Mouse (Mus musculus) v-Abl transformed pro-B cells (cell line): ENCODE results near the gene Notch1.

Experiments
- in situ Hi-C, 2 experiments: fragments of 400-800 bp; cut with MboI; formaldehyde crosslinking; loops; one replicate each; pipeline ENCODE4 v1.15.1; 2025; ENCODE audit not compliant: unreplicated experiment in 2 of 2

Gene Notch1

DNA sequence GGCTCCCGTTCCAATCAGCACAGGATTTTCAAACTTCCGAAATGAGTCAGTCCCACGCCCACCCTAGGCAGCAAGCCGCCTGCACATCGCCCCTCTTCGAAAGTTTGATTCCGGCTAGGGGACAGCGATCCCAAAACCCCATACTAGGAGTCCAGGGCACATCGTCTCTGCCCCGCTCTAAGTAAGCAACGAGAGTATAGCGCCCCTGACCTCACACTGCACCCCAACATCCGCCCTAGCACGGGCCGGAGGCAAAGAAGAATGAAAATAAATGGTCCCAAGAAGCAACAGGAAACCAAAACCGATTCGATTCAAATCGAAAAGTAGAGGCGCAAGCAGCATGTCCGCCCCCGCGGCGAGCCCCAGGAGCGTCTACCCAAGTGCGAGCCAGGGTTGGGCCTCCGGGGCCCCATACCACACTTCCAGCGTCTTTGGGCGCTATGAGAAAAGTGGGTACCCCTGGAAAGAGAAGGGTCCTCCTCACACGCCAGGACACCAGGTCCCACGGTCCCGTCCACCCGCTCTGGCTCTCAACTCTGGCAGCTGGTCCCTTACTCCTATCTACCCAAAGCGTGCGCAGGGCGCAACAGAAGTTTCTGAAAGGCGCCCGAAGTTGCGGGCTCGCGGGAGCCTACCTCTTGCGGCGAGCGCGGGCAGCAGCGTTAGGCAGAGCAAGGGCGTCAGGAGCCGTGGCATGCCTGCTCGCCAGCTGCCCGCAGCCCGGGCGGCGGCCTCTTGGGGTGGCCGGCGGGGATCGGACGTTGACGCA, 13.4 kb downstream of the Notch1 start:
- in situ Hi-C loops: no loop called here

DNA sequence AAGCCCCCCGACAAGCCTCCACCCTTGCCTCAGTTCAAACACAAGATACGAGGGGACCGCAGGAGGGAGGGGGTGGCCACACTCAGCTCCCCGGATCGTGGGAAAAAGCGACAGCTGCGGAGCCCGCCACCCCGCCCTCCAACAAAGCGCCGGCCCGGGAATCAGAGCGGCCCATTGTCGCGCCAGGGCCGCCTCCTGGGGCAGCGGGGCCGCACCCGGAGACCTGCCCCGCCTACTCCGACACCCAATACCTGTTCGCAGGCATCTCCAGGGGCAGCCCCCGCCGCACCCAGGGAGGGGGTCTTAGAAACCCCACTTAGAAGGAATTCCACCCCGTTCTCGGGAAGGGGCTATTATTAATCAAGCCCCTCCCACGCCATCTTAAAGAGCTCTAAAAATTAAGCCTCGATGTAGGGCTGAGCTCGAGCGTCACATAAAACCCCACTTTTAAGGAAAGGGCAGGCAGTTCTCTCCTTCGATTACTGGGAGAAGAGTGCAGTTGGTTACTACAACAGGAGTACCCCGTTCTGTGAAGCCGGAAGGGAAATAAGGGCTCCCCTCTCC, 14.1 kb downstream of the Notch1 start:
- in situ Hi-C loops: no loop called here

DNA sequence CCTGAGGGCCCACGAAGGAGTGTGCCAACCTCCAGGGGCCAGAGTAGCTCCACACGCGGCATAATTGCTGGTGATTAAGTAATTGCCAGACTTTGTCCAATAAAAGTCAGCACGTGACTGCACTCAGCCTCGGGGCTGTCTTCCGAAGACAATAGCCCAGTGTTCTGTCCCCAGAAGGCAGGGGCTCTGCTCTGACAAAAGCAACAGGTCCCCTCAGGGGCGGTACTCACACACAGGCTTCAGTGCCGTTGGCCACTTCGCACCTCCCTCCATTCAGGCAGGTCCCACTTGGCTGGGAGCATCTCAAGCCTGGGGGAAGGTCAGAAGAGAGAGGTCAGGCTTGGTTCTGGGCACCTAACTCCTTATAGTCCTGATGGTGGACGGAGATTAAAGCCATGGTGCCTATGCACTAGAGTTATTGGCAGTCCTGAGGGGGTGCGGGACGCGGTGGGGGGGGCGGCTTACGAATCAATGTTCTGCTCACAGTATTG, 14.8 kb downstream of the Notch1 start:
- in situ Hi-C loops: no loop called here

DNA sequence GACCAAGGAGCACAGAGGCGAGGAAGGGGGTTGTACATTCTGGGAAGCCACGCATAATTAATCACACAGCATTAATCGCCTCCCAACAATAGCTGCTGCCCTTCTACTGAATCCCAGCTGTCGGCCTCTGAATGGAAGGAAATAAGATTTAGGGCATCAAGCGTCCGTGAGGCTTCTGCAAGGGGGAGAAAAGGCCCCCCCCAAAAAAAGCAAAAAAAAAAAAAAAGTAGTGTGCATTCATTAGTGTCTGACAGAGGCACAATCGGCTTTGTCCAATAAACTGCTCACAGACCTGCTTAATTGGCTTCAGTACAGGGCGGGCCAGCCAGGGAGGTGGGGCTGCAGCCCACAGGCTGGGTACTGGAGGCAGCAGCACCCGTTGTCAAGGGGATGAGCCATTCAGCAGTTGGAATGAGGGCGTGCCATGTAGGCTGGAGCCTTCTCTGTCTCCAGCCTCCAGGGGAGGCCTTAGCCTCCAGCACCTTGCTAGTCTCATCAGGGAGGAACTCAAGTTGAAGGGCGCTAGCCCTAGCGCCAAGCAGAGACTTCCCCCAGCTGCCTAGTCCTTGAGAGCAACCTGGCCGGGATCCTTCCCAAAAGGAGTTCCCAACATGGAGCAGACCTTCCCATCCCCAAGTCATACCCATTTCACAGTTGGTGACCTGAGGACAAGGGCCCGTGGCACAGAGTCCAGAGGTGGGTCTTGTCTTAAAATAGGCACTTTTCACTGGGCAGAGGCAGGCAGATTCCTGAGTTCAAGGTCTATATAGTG, 15.7 kb downstream of the Notch1 start:
- in situ Hi-C loops: no loop called here

DNA sequence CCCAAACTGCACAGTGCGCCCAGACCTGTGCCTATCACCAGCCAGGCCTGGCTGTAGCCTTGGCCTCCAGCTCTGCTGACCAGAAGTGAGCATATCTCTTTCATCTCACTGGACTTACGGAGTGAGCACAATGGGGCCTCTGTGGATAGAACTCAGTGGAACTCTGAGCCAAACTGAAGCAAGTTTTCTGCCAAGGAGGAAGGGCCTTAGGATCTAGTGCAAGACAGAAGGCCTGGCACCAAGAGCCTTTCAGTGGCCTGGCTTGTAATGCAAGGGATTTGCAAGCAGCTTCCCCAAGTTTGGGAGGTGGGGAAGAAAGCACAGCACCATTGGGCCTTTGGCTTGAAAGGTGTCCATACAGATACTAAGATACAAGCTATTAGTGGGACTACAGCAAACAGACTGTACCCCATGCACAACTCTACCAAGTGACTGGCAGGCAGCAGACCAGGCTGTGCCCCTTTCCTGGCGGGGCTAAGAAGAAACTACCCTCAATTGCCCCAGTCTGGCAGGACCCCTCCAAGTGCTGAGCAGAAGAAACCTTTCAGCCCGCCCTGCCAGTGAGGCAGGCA, 16.4 kb downstream of the Notch1 start:
- in situ Hi-C loops: no loop called here

DNA sequence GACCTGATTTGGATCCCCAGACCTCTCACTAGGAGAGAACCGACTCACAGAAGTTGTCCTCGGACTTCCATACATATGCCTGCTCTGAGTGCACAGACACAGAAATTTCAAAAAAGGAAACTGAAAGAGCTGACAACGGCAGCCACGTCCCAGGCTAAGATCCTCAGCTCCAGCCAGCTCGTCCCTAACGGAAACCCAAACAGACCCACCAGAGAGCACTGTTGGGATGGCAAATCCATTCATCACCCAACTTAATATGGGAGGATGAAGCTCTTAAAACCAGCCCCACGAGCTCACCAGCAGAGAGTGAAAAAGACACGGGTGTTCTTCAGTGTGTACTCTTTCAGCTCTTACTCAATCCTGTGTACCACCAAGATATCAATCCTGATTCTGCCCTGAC, 17.8 kb downstream of the Notch1 start:
- in situ Hi-C loops: loop anchor here in 1 of 2 experiments (5.0 kb wide), 1 partner anchor 46 kb away; no protein-coding TSS in a partner anchor

DNA sequence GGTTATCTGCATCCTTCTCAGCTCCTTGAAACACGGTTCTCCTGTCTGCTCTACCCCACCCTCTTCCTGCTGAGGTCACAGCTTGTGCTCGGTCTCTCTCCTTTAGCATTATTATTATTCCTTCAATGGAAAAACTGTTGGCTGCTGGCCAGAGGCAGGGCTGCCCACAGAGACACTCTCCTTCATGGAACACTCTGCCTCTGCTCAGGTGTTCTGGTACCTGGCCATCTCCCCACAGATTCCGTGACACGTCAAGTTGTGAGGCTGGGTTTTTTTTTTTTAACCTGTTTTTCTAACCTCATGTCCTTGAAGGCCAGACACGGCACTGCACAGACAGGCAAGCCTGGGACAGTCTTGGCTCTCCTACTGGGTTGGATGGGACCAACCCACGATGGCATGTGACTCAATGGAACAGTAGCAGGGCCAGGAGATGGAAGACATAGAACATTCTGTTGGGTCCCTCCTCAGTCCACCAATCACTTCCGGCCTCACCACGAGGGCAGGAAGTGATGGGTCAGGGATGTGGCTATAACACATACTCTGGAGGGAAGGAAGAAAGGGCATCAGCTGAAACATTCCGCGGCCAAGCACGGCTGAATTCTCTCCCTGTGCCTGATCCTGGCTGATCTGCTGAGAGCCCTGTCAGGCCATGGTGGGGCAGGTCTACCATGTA, 18.5 kb downstream of the Notch1 start:
- in situ Hi-C loops: loop anchor here in 1 of 2 experiments (5.0 kb wide), 1 partner anchor 46 kb away; no protein-coding TSS in a partner anchor

DNA sequence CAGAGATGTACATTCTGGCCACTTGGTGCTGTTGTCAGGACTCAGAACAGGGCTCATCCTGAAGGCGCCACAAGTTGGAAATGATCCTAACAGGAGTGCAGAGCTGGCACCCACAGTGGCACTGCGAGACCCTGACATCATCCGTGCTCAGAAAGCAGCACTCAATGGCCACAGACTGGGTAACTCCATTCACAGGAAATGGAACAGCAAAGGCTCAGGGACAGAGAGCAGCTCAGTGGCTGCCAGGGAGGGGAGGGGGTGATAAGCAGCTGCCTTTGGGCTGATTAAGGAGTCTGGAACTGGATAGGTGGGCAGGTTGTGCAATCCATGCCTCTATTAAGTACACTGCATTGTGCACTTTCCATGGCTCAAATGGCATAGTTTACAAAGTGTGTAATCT, 20.0 kb downstream of the Notch1 start:
- in situ Hi-C loops: loop anchor here in 1 of 2 experiments (5.0 kb wide), 1 partner anchor 44 kb away; no protein-coding TSS in a partner anchor

DNA sequence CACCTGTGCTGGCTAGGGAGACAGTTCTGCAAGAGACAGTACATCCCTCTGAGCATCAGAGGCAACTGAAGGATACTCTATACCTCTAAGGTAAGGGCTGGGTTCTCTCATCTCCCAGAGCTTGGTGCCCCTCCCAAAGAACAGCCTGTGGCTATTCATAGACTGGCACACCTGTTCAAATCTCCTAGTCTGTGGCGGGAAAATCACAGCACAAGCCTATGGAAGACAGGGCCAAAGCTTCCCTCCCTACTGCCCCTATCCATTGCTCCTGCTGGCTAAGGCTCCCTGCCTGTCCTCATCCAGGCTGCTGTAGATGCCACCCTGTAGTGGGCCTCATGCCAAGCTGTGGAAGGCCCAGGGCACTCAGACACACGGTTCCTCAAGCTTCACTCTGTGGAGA, 20.8 kb downstream of the Notch1 start:
- in situ Hi-C loops: loop anchor here in 1 of 2 experiments (5.0 kb wide), 1 partner anchor 43 kb away; no protein-coding TSS in a partner anchor

DNA sequence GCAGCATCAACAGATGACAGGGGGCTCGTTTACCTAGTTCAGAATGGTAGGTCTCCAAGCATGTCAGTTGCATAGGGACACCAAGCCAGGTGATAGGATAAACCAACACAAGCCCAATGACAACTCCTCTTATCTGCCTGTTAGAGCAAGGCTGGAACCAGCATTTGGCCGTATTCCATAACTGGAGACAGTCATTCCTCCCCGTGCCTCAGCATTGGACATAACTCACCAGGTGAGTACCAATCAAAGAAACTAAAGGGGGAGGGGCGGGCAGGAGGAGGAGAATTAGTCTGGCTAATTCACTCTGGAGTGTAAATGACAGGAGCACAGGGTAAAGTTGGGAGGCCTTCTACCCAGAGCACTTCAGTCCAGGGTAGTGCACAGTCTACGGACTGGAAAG, 21.5 kb downstream of the Notch1 start:
- in situ Hi-C loops: loop anchor here (5.0 kb wide), 1 partner anchor 43 kb away; no protein-coding TSS in a partner anchor

DNA sequence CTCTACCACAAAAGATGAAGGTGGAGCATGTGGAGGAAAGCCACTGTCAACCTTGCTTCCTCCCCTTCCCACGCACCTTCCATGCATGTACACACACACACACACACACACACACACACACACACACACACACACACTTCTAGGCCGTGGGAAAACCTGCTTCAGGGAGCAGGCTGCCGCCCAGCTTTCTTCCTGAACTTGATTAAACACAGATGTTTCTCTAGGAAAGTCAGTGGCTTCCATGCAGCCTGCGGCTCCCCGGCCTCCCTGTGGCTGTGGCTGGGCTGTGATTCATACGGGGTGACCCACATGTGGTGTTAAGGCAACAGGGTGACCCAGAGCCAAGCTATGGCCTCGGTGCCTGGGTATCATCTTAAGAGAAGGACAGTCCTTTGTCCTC, 22.1 kb downstream of the Notch1 start:
- in situ Hi-C loops: loop anchor here in 1 of 2 experiments (5.0 kb wide), 1 partner anchor 42 kb away; no protein-coding TSS in a partner anchor

DNA sequence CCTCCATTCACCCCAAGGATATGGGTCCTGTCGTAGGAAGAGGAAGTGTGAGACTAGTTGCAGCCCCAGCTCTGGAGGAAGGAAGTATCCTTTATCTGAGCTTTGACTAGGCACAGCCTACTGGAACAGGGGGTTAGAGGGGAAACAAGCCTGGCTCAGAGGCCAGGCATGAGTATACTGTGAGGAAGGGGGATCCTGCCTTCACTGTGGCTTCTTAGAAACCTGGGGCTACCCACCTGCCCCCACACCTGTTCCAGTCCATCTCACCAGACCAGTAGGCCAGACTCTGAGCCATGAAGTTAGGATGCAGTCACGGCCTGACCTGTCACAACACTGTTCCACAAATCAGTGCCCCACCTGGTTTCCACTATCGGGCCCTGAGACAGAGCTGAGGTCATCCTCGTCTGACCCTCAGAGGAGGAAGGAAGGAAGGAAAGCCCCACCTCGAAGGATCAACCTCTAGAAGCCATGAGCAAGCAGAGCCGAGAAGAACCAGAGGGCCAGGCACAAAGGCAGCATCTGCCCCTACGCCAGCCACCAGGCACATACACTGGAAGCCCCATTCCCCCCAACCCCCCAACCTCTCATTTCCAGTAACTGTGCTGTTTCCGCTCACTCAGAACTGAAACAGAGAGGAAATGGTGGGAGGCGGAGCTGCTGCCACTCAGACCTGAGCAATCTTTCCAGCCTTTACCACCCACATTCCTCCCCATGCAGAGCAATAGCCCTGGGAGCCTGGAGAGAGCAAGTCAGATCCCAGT, 23.3 kb downstream of the Notch1 start:
- in situ Hi-C loops: loop anchor here in 1 of 2 experiments (5.0 kb wide), 1 partner anchor 41 kb away; no protein-coding TSS in a partner anchor

DNA sequence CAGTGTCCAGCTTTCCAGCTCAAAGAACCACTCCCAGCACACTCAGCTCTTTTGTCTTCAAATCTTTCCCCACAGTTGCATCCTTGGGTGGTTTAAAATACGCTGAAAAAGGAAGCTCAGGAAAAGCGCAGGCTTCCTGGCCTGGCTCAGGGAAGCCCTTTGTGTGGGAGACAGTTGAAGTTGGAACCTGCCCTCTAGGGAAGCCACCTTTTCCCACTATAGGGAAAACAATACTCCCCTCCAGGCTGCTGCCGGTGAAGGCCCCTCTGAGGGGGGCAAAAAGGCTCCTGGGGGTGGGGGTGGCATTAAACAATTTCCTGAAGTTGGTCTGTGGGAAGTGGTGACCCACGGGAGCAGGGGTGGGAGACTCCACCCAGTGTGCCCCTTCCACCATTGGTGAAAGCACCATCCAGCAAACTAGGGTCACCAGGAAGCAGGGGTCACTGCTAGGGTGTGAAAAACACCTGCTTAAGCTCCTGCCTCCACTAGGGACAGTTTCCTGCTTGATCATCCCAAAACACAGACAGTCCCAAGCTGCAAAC, 25.6 kb downstream of the Notch1 start:
- in situ Hi-C loops: loop anchor here in 1 of 2 experiments (5.0 kb wide), 1 partner anchor 39 kb away; no protein-coding TSS in a partner anchor

DNA sequence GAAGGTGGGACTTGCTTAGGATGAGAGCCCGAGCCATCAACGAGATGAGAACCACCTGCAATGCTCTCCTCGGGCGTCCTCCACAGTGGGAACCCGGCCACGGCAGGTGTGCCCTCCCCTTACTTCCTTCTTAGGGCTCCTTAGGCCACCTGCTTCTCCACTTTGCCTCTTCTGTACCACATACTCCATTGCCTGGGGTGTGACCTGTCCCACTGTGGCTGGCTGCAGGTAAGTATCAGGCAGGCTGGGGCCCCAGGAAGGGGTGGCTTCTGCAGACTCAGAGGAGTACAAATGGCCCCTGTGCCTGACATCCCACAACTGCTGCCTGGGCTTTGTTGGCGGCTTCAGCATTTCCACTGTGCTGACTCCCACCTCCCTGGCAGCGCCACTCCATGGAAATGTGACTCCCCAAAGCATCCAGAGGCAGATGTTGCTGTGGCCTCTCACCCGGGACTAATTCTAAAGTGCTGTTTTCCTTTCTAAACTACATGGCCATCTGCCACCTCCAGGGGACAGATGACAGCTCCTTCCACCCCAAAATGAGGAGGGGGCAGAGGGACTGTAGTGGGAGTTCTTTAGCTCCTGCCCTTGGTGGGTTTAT, 27.8 kb downstream of the Notch1 start:
- in situ Hi-C loops: no loop called here

DNA sequence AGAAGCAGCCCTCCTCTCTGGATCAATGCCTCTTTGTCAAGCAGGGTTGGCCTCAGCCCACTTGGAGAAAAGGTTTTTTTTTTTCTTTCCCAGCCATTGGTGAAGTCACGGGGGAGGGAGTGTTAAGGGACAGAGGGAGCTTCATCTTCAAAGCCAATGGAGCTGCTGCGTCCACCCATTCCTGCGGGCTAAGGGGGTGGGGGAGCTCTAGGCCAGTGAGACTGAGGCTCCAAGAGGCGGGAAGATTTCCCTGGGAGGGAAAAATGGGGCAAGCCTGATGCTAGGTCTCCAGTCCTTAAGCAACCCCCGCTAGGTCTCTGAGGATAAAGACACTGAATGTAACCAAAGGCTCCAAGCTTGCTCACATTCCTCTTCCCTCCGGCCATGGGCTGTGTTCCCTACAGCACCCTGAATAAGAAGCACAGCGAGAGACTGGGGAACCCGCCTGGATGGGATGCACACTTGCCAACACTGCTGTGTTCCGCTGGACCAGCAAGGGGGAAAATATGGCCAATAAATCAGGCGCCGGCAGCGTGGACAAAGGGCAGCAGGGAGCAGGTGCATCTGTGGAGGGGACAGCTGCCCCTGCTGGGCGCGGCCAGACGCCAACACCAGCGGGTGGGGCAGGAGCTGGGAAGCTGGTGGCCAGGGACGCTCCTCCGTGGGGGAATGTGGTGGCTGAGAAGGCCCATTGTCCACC, 29.0 kb downstream of the Notch1 start:
- in situ Hi-C loops: no loop called here

DNA sequence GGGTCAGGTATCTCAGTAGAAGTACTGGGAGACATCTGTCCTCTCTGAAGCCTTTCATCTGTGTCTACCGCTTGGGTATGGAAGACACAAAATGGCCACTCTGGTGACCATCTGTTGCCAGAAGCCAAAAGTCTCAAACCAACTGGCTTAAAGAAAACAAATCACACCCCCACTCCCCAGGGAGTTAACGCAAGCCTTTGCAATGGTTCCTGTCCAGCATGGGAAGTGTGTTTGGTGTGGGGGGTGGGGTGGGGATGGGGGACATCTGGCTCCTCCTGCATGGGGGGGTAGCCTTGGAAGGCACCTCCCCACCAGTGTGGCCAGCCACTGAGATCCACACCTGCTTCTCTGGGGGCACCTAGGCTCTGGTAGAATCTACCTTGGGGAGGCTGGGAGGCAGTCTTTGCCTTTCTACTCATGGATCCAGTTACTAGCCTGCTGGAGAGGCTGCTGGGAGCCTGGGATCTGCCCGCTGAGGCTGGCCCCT, 29.6 kb downstream of the Notch1 start:
- in situ Hi-C loops: no loop called here

DNA sequence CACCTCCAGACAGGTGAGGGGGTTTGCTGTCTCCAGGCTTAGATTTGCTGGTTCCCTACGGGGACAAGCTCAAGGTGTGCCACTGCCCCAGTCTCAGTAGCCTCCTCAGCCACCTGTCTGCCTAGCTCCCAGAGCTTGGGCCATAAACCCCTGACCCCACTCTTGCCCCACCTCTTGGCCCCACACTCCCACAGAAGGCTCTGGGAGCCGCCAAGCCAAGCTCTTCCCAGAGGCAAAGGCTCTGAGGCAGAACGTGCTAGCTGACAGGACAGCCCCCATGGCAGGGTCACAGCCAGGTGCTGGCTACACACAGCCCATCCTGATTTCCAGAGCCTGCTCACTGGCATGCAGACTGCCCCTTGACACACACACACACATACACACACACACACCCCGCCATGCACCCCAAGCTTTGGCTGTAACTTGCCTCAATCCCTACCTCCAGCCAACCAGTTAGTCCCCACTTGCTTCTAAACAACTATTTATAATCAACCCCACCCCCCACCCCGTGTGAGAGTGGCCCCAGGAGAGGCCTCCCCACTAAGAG, 30.1 kb downstream of the Notch1 start:
- in situ Hi-C loops: no loop called here

DNA sequence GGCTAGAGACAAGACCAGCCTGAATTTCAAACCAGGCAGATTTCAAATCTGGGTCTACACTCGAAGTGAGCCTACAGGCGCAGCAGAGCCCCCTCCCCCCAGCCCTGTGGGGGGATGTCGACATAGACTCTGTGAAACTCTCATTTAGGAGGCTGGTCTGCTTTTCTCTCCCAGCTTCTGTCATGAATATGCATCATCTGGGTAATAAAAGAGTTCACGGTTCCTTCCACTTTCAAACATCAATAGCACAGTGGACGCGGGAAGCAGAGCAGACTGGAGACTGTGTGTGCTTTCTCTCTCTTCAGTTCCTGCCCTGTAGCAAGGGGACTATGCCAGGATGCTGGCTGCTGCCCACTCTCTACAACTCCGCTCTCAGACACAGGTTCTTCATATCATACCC, 30.8 kb downstream of the Notch1 start:
- in situ Hi-C loops: no loop called here
